Mouse (Mus musculus) adrenal gland, postnatal 10 days (tissue): Measurements from ENCODE around the gene Sde2. TPM values are rescaled to one million over a fixed set of nuclear protein-coding genes. Genes with fewer than 3 reads are reported as not detected.

ENCODE experiments used
- DNase-seq: peaks from one replicate; pipeline ENCODE4 v3.0.0; 2021; ENCODE audit warnings: mixed read lengths
- total RNA-seq, 2 experiments: library from RNA; stranded (reverse); gene quantifications; 2 replicates each; pipeline ENCODE4 v1.2.3; 2021

Sde2 gene
- total RNA-seq, 2 experiments from 2014 or later = 21.7 to 22.6 TPM

GRCm38 (mm10) chr1:180883731-180884130 is 32.8 kb downstream of the Sde2 start:
- no peak for DNase-seq

GRCm38 (mm10) chr1:180884484-180884883 is 33.6 kb downstream of the Sde2 start:
- no peak for DNase-seq

GRCm38 (mm10) chr1:180888556-180889042 is 37.7 kb downstream of the Sde2 start:
- DNase-seq = peak; percentile 90

GRCm38 (mm10) chr1:180889172-180889571 is 38.2 kb downstream of the Sde2 start:
- DNase-seq = no peak

GRCm38 (mm10) chr1:180889841-180890240 is 38.9 kb downstream of the Sde2 start:
- peak; percentile 62 for DNase-seq

GRCm38 (mm10) chr1:180892808-180893207 is 41.9 kb downstream of the Sde2 start, which contains the start of gene Lefty2:
Gene Lefty2 (plus strand): TSS chr1:180893108.
- no peak for DNase-seq

- peak; percentile 41 for DNase-seq
Observed at GRCm38 (mm10) chr1:180894088-180894987, 43.4 kb downstream of the Sde2 start.

- DNase-seq = peak; percentile 41
Observed at GRCm38 (mm10) chr1:180901107-180901506, 50.2 kb downstream of the Sde2 start.

GRCm38 (mm10) chr1:180902915-180903314 is 52.0 kb downstream of the Sde2 start:
- no peak for DNase-seq

GRCm38 (mm10) chr1:180903666-180904038 is 52.7 kb downstream of the Sde2 start:
- no peak for DNase-seq

- peak; percentile 96 for DNase-seq
Observed at GRCm38 (mm10) chr1:180904039-180904814, 53.3 kb downstream of the Sde2 start, which contains the start of gene Pycr2. Gene Pycr2 (plus strand): TSS chr1:180904293.

GRCm38 (mm10) chr1:180904815-180905080 is 53.8 kb downstream of the Sde2 start:
- no peak for DNase-seq

GRCm38 (mm10) chr1:180905307-180905706 is 54.4 kb downstream of the Sde2 start:
- DNase-seq = no peak

- no peak for DNase-seq
Observed at GRCm38 (mm10) chr1:180905876-180906275, 54.9 kb downstream of the Sde2 start.

- DNase-seq = no peak
Observed at GRCm38 (mm10) chr1:180906461-180907147, 55.7 kb downstream of the Sde2 start.

GRCm38 (mm10) chr1:180911138-180911537 is 60.2 kb downstream of the Sde2 start:
- peak; percentile 31 for DNase-seq

GRCm38 (mm10) chr1:180911653-180912287 is 60.8 kb downstream of the Sde2 start:
- no peak for DNase-seq

GRCm38 (mm10) chr1:180912792-180913191 is 61.9 kb downstream of the Sde2 start:
- DNase-seq = no peak

- no peak for DNase-seq
Observed at GRCm38 (mm10) chr1:180913797-180914196, 62.9 kb downstream of the Sde2 start.

- no peak for DNase-seq
Observed at GRCm38 (mm10) chr1:180916425-180916824, 65.5 kb downstream of the Sde2 start.

GRCm38 (mm10) chr1:180917053-180917452 is 66.1 kb downstream of the Sde2 start:
- DNase-seq = no peak
